Mouse (Mus musculus) embryo, embryonic 9.5 days (tissue): ENCODE results near the gene Otop3.

Experiments
- DNase-seq: peaks from one replicate; pipeline ENCODE4 v3.0.0-alpha.2; 2017; ENCODE audit errors: extremely low spot score

Gene Otop3

GRCm38 (mm10) chr11:115334531-115334930, at the start of gene Otop3:
Otop3 (plus strand) TSS chr11:115334731.
- DNase-seq = no peak

GRCm38 (mm10) chr11:115285282-115285681, 49.2 kb upstream of the Otop3 start:
- DNase-seq = no peak

- DNase-seq = no peak
Observed at GRCm38 (mm10) chr11:115286201-115286993, 48.1 kb upstream of the Otop3 start.

GRCm38 (mm10) chr11:115287386-115287785, 47.1 kb upstream of the Otop3 start:
- DNase-seq = no peak

- no peak for DNase-seq
Observed at GRCm38 (mm10) chr11:115288305-115288704, 46.2 kb upstream of the Otop3 start.

DNA sequence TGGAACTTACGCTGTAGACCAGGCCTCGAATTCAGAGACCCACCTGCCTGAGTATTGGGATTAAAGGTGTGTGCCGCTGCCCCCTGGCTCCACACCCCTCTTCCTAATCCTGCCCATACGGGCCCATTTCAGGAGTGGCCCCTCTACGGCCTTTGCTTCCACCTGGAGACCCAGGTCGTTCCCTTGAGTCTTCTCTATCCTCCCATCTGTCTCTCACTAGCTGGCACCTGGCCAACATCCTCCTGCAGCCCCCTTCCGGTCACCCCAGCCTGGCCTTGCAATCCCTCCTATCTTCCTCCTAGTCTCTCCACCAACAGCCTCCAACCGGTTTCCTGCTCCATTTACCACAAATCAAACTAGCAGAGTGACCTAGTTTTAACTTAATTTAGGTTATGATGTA, 44.6 kb upstream of the Otop3 start:
- DNase-seq = no peak

- DNase-seq = no peak
Observed at GRCm38 (mm10) chr11:115290314-115290713, 44.2 kb upstream of the Otop3 start.

GRCm38 (mm10) chr11:115290919-115291318, 43.6 kb upstream of the Otop3 start:
- DNase-seq = no peak

- no peak for DNase-seq
Observed at GRCm38 (mm10) chr11:115291503-115291902, 43.0 kb upstream of the Otop3 start.

- DNase-seq = no peak
Observed at GRCm38 (mm10) chr11:115292631-115293375, 41.7 kb upstream of the Otop3 start.

DNA sequence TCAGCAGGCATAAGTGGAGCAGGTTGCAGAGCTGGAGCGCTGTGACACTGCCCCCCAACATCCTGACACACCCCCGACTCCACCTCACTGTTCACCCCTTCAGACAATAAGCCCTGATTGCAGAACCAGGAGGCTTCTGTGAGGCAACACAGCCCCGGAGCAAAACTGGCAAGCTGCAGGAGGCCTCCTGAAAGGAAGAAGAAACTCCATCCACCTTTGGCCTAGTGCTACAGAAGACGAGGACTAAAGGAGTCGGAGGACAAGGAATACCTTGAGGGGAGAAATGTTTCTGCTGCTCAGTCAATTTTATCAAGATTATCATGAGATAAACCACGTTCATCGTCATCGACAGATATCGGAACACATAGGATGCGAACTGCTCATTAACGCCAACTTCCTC, 38.6 kb upstream of the Otop3 start:
- no peak for DNase-seq

- DNase-seq = no peak
Observed at GRCm38 (mm10) chr11:115296471-115297210, 37.9 kb upstream of the Otop3 start.

GRCm38 (mm10) chr11:115297214-115297826, 37.2 kb upstream of the Otop3 start, which contains the start of gene Fads6:
Fads6 (minus strand) TSS chr11:115297663.
- DNase-seq = peak; percentile 55

DNA sequence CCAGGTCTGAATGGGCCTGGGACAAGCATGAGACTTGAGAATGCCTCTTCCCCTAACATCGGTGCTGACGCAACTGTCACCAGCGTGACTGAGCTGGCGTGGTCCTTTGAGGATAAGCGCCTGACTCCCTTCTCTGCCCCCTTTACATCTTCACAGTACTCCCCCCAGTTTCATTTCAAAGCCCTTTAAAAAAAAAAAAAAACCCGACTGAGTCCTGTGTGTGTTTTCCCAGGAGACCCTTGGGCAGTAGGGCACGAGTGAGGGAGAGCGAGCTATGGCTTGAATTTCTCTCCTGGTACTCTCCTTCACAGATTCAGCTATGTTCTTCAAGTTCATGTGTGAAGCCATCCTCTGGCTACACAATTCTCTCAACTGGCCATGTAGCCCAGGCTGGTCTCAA, 36.4 kb upstream of the Otop3 start:
- DNase-seq = no peak

- DNase-seq = no peak
Observed at GRCm38 (mm10) chr11:115300745-115301144, 33.8 kb upstream of the Otop3 start.

GRCm38 (mm10) chr11:115301351-115301750, 33.2 kb upstream of the Otop3 start:
- DNase-seq = no peak

DNA sequence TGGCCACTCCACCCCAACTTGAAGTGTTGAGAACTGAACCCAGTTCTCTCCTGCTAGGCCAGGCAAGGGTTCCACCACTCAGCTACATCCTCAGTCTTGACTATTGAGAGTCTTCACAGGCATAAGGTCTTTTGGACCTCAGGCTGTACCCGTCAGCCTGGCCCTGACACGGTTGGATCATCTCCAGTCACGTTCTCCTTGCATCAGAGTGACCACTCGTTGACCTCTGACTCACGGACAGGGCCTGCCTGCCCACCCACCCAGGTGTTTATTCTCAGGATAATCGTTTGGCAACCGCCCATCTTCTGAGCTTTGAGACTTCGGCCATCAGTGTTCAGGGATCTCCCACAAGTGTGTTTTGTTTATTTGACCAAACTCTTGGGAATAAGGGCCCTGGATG, 31.4 kb upstream of the Otop3 start:
- DNase-seq = no peak

DNA sequence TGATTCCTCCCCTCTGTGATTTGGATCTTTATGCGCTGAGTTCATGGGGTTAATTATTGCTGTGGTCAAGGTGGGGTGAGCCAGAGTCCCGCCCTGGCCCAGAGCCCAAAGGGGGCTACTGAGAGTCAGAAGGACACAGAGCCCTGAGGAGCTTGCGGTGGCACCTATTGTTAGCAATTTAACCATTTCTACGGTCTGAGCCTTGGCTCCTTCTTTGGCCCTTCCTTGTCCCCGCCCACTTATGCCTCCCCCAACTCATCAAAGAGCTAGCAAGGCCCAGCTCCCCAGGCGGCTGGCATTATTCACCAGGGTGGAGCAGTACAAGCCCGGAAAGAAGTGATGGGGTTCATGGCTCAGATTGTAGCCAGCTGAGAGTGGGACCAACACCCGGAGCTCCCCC, 27.7 kb upstream of the Otop3 start, which contains the start of gene Otop2:
Otop2 (plus strand) TSS at position 301 of the 400 bp plus-strand sequence.
- DNase-seq = no peak

- DNase-seq = no peak
Observed at GRCm38 (mm10) chr11:115308781-115309180, 25.8 kb upstream of the Otop3 start.

- no peak for DNase-seq
Observed at GRCm38 (mm10) chr11:115314249-115314648, 20.3 kb upstream of the Otop3 start.

GRCm38 (mm10) chr11:115317204-115317603, 17.3 kb upstream of the Otop3 start:
- DNase-seq = no peak
